Mouse (Mus musculus) hindlimb bud, embryonic 11.5 days (tissue): ENCODE measurements around the gene Mup20.
"Not testable (repeated sequence)": the region's sequence is repeated elsewhere in the genome, so short reads cannot be mapped to it uniquely, and the experiment has no call there.

ENCODE experiments used
- DNase-seq: peaks from one replicate; pipeline ENCODE4 v3.0.0-alpha.2; 2012; ENCODE audit warnings: low read depth, low spot score; ENCODE audit errors: extremely low spot score

Mup20 gene

GRCm38 (mm10) chr4:62054058-62054457 is at the start of gene Mup20:
Mup20 (minus strand) TSS chr4:62054158.
- DNase-seq = not testable (repeated sequence)

- DNase-seq = peak; percentile 18
Observed at GRCm38 (mm10) chr4:62103366-62103765, 49.4 kb upstream of the Mup20 start.

GRCm38 (mm10) chr4:62087953-62088352 is 34.0 kb upstream of the Mup20 start:
- DNase-seq = no peak

- DNase-seq = no peak
Observed at GRCm38 (mm10) chr4:62087241-62087640, 33.3 kb upstream of the Mup20 start, which contains the start of gene Mup3. Mup3 (minus strand) TSS chr4:62087342.

GRCm38 (mm10) chr4:62082755-62083154 is 28.8 kb upstream of the Mup20 start:
- DNase-seq = no peak

- no peak for DNase-seq
Observed at GRCm38 (mm10) chr4:62075126-62075525, 21.2 kb upstream of the Mup20 start.

GRCm38 (mm10) chr4:62054780-62055179 is 822 bp upstream of the Mup20 start:
- not testable (repeated sequence) for DNase-seq

- no peak for DNase-seq
Observed at GRCm38 (mm10) chr4:62026281-62026680, 27.7 kb downstream of the Mup20 start.

GRCm38 (mm10) chr4:62024256-62024959 is 29.6 kb downstream of the Mup20 start:
- no peak for DNase-seq

GRCm38 (mm10) chr4:62023646-62024045 is 30.3 kb downstream of the Mup20 start:
- DNase-seq = no peak

- DNase-seq = no peak
Observed at GRCm38 (mm10) chr4:62023120-62023519, 30.8 kb downstream of the Mup20 start.

GRCm38 (mm10) chr4:62020511-62020910 is 33.4 kb downstream of the Mup20 start:
- DNase-seq = not testable (repeated sequence)
